Mouse (Mus musculus) limb, embryonic 10.5 days (tissue): ENCODE measurements around the gene Tmem132a. TPM values are rescaled to one million over a fixed set of nuclear protein-coding genes. Genes with fewer than 3 reads are reported as not detected.

Experiments
- DNase-seq: peaks from one replicate; pipeline ENCODE4 v3.0.0-alpha.2; 2017; ENCODE audit warnings: low spot score
- H3K27ac ChIP-seq: fragments of 300-500 bp; sonication (generic); 2 replicates; pipeline ENCODE4 v1.5.1; 2016; ENCODE audit warnings: mild to moderate bottlenecking
- H3K27me3 ChIP-seq: fragments of 300-500 bp; sonication (generic); 2 replicates; pipeline ENCODE4 v1.6.1; 2016; ENCODE audit warnings: low read depth, mild to moderate bottlenecking; ENCODE audit not compliant: poor library complexity, severe bottlenecking
- H3K36me3 ChIP-seq: fragments of 300-500 bp; sonication (generic); 2 replicates; pipeline ENCODE4 v1.6.1; 2016; ENCODE audit warnings: mild to moderate bottlenecking, moderate library complexity
- H3K4me1 ChIP-seq: fragments of 300-500 bp; sonication (generic); 2 replicates; pipeline ENCODE4 v1.6.1; 2016
- H3K4me3 ChIP-seq: fragments of 300-500 bp; sonication (generic); 2 replicates; pipeline ENCODE4 v1.5.1; 2016; ENCODE audit warnings: mild to moderate bottlenecking, moderate library complexity
- H3K9me3 ChIP-seq: fragments of 300-500 bp; sonication (generic); replicated peaks from 2 replicates; pipeline ENCODE4 v1.6.1; 2016; ENCODE audit warnings: mild to moderate bottlenecking
- WGBS: fragments of 180-500 bp; shearing (Covaris S2); methylation state at CpG from one replicate; pipeline ENCODE4 v1.1.7; 2016; 5-methylcytosine and 5-hydroxymethylcytosine counted together
- polyA plus RNA-seq: library from polyadenylated mRNA; unstranded; fragments of >200 nt; fragmentation: Nextera tagmentation; extraction: Ambion mirVana; gene quantifications from 2 replicates; pipeline ENCODE4 v1.2.1, GENCODE M21; 2016

Tmem132a gene
- polyA plus RNA-seq, 1 experiment from 2014 or later, result 160 TPM

DNA sequence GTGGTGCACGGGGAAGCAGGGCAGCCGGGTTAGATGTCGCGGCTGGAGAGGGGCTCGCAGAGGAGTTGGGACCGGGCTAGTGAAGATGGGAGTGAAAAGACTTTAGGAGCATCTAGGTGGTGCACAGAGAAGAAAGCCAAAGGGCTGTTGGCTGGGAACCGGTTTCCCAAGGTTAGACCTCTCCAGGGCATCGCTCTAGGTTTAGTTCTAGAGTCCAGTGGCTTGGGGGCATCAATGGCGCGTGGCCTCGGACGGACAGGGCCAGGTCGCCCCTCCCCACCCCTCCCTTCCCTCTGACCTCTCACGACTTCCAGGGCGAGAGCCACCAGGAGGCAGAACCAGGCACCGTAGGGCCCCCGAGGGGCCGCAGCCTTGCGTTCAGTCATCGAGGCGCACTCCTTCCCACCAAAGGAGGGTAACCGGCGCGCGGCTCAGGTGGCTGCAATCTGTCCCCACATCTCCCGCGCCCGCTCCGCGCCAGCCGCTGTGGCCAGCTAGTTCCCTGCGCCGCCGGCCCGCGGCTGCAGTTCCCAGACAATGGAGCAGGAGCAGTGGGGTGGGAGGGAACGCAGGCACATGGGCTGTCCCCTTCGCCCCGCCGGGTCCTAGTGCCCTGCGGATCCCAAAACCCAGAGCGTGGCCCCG is 377 bp downstream of the Tmem132a start:
- Histone ChIP-seq H3K27ac (peak overlapping the region; percentile 96), H3K4me3 (peak overlapping the region; percentile 73), H3K9me3 (no peaks in the 10 kb centered on the region), H3K4me1 (peaks cover 28% of the 10 kb centered on the region), H3K36me3 (peaks cover 74% of the 10 kb centered on the region), H3K27me3 (no peaks in the 10 kb centered on the region)
- 0% methylated on average over 43 of the region's 43 CpGs for WGBS
- DNase-seq, result peak; percentile 91

- H3K4me3 ChIP-seq, result peak overlapping the region; percentile 73
- DNase-seq, result peak; percentile 62
- H3K36me3 ChIP-seq, result peaks cover 74% of the 10 kb centered on the region
- H3K27ac ChIP-seq, result peak overlapping the region; percentile 96
- WGBS, result under 1% methylated on average over 17 of the region's 17 CpGs
- H3K27me3 ChIP-seq, result no peaks in the 10 kb centered on the region
- H3K9me3 ChIP-seq, result no peaks in the 10 kb centered on the region
- peaks cover 28% of the 10 kb centered on the region for H3K4me1 ChIP-seq
Observed at GRCm38 (mm10) chr19:10868623-10869141, 1.1 kb downstream of the Tmem132a start.

DNA sequence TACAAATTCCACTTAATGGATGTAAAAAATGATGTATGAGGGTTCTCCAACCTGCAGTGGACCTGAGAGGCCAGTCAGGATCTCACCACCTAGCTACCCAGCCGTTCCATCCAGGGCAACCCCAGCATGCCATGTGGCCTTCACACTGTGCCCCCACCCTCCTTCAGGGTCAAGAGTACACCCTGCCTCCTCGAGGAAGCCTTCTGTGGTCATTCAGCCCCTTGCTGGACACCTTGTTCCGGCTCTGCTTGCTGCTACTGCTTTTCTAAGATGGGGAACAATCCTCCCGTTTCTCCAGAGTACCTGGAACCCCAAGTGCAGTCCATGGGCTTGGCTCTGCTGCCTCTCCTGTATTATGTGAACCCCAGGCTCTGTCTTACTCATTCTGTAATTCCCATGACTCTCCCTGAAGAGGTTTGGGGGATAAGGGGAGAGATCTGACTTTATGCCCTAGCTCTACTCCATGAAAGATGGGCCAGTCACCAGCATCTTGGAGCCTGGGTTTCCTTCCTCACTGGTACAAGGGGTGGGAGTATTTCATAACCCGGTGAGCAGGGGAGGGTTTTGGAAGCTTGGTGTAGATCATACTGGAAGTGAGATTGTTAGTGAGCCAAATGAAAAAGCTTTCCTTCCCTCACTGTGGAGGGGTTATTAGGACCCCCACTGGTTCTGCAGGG is 1.7 kb downstream of the Tmem132a start:
- peaks cover 28% of the 10 kb centered on the region for H3K4me1 ChIP-seq
- H3K9me3 ChIP-seq, result no peaks in the 10 kb centered on the region
- H3K4me3 ChIP-seq, result peak overlapping the region; percentile 73
- WGBS, result 43% methylated on average over 5 of the region's 5 CpGs
- no peaks in the 10 kb centered on the region for H3K27me3 ChIP-seq
- H3K27ac ChIP-seq, result peak overlapping the region; percentile 96
- H3K36me3 ChIP-seq, result peaks cover 74% of the 10 kb centered on the region
- no peak for DNase-seq

GRCm38 (mm10) chr19:10866351-10866750 is 3.4 kb downstream of the Tmem132a start:
- WGBS, result 95% methylated on average over 13 of the region's 13 CpGs
- H3K4me3 ChIP-seq, result no peak overlapping the region
- no peaks in the 10 kb centered on the region for H3K27me3 ChIP-seq
- H3K36me3 ChIP-seq, result peaks cover 74% of the 10 kb centered on the region
- H3K27ac ChIP-seq, result no peak overlapping the region
- H3K9me3 ChIP-seq, result no peaks in the 10 kb centered on the region
- no peak for DNase-seq
- peaks cover 28% of the 10 kb centered on the region for H3K4me1 ChIP-seq

DNA sequence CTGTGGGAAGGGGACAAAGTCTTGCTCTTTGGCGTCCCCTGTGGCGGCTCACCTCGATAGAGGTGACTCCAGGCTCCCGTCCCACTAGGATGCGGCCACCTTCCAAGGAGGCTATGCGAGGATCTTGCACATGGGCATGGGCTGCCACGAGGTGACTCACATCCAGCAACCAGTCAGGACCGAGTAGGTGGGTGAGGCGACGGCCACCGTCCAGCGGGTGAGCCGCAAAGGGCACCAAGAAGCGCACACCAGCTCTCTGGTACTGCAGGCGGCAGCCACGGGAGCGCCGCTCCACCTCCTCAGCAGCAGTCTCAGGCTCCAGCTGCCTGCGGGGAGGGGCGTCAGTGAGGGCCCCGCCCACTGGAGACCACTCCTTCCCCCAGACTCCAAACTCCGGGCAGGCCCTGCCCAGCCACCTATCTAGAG is 9.7 kb downstream of the Tmem132a start:
- DNase-seq, result no peak
- H3K27me3 ChIP-seq, result no peaks in the 10 kb centered on the region
- peaks cover 100% of the 10 kb centered on the region for H3K36me3 ChIP-seq
- peaks cover 5% of the 10 kb centered on the region for H3K4me1 ChIP-seq
- WGBS, result 47% methylated on average over 22 of the region's 22 CpGs
- H3K9me3 ChIP-seq, result no peaks in the 10 kb centered on the region
- H3K27ac ChIP-seq, result no peak overlapping the region
- no peak overlapping the region for H3K4me3 ChIP-seq

GRCm38 (mm10) chr19:10856520-10856919 is 13.2 kb downstream of the Tmem132a start:
- 73% methylated on average over 2 of the region's 2 CpGs for WGBS
- Histone ChIP-seq H3K4me1 (peaks cover 5% of the 10 kb centered on the region), H3K4me3 (no peak overlapping the region), H3K36me3 (peaks cover 71% of the 10 kb centered on the region), H3K27ac (no peak overlapping the region), H3K9me3 (no peaks in the 10 kb centered on the region), H3K27me3 (no peaks in the 10 kb centered on the region)
- DNase-seq, result no peak

GRCm38 (mm10) chr19:10855422-10855821 is 14.3 kb downstream of the Tmem132a start:
- no peaks in the 10 kb centered on the region for H3K9me3 ChIP-seq
- H3K27ac ChIP-seq, result no peak overlapping the region
- H3K36me3 ChIP-seq, result peaks cover 60% of the 10 kb centered on the region
- H3K27me3 ChIP-seq, result no peaks in the 10 kb centered on the region
- H3K4me1 ChIP-seq, result peaks cover 4% of the 10 kb centered on the region
- no peak overlapping the region for H3K4me3 ChIP-seq
- no peak for DNase-seq
- WGBS, result 86% methylated on average over 3 of the region's 3 CpGs

- Histone ChIP-seq H3K27me3 (0 out of 2 replicates have a peak, but pooled peaks cover 9% of the 10 kb centered on the region), H3K36me3 (no peaks in the 10 kb centered on the region), H3K4me1 (no peaks in the 10 kb centered on the region), H3K9me3 (no peaks in the 10 kb centered on the region), H3K4me3 (no peak overlapping the region), H3K27ac (no peak overlapping the region)
- WGBS, result 74% methylated on average over 3 of the region's 3 CpGs
- DNase-seq, result no peak
Observed at GRCm38 (mm10) chr19:10847311-10848087, 22.2 kb downstream of the Tmem132a start.

GRCm38 (mm10) chr19:10846150-10846549 is 23.6 kb downstream of the Tmem132a start:
- no peaks in the 10 kb centered on the region for H3K36me3 ChIP-seq

DNA sequence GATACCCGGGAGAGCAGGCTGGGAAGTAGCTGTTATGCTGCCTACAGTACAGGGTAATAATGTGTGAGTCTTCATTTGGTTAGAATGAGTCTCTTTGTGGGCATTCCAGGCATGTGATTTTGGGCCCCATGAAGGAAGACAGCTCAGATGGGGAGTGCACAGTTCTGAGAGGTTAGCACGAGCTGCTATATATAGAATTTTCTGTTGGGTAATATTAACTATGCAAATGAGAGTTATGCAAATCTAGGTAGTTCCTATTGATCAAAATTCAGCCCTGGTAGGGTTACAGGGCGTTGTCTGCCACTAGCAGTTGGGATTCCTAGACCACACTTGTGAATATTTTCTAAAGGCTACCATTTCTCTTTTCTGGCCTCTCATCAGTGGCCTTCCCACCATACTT is 24.3 kb downstream of the Tmem132a start:
- no peak overlapping the region for H3K4me3 ChIP-seq
- DNase-seq, result no peak
- no peaks in the 10 kb centered on the region for H3K36me3 ChIP-seq
- H3K27me3 ChIP-seq, result 0 out of 2 replicates have a peak, but pooled peaks cover 9% of the 10 kb centered on the region
- WGBS, result 84% methylated on average over 3 of the region's 3 CpGs
- H3K4me1 ChIP-seq, result peaks cover 6% of the 10 kb centered on the region
- no peaks in the 10 kb centered on the region for H3K9me3 ChIP-seq
- no peak overlapping the region for H3K27ac ChIP-seq

More at GRCm38 (mm10) chr19:10846150-10846549, 23.6 kb downstream of the Tmem132a start:
- 71% methylated on average over 7 of the region's 7 CpGs for WGBS
- no peak for DNase-seq
- H3K4me3 ChIP-seq, result no peak overlapping the region
- peaks cover 6% of the 10 kb centered on the region for H3K4me1 ChIP-seq
- no peak overlapping the region for H3K27ac ChIP-seq
- H3K9me3 ChIP-seq, result no peaks in the 10 kb centered on the region
- 0 out of 2 replicates have a peak, but pooled peaks cover 9% of the 10 kb centered on the region for H3K27me3 ChIP-seq

DNA sequence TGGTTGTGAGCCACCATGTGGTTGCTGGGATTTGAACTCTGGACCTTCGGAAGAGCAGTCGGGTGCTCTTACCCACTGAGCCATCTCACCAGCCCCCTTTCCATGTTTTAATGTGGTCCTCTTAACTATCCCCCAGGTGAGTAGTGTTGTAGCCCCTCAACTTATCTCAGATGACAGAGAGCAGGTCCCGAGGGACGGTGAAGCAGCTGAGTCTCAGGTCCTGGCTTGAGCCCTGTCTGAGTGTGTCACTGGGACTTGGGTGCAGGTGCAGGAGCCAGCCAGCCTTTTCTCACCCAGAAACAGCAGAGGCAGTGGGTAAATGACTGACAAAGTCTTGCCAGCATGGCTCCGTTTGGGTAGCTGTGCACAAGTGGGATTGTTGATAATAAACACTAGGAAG is 25.5 kb downstream of the Tmem132a start:
- Histone ChIP-seq H3K27me3 (0 out of 2 replicates have a peak, but pooled peaks cover 9% of the 10 kb centered on the region), H3K4me3 (no peak overlapping the region), H3K36me3 (no peaks in the 10 kb centered on the region), H3K4me1 (peaks cover 6% of the 10 kb centered on the region), H3K27ac (no peak overlapping the region), H3K9me3 (no peaks in the 10 kb centered on the region)
- WGBS, result 88% methylated on average over 5 of the region's 5 CpGs
- DNase-seq, result no peak

- 51% methylated on average over 24 of the region's 24 CpGs for WGBS
- H3K4me1 ChIP-seq, result peaks cover 6% of the 10 kb centered on the region
- DNase-seq, result no peak
- 0 out of 2 replicates have a peak, but pooled peaks cover 9% of the 10 kb centered on the region for H3K27me3 ChIP-seq
- H3K27ac ChIP-seq, result no peak overlapping the region
- 0 out of 2 replicates have a peak overlapping the region, but pooled peaks have one; percentile 8 for H3K4me3 ChIP-seq
- no peaks in the 10 kb centered on the region for H3K36me3 ChIP-seq
- no peaks in the 10 kb centered on the region for H3K9me3 ChIP-seq
Observed at GRCm38 (mm10) chr19:10842914-10843313, 26.8 kb downstream of the Tmem132a start.
